Mouse (Mus musculus) CD4-positive, CD25-positive, alpha-beta regulatory T cell, adult 2 months (primary cell): Measurements from ENCODE around the gene Mtap.
A peak's percentile ranks its signal among the peaks of the same experiment; 100 is the strongest.

ENCODE experiments used
- DNase-seq: peaks from one replicate; pipeline ENCODE4 v3.0.0-alpha.2; 2012; ENCODE audit warnings: low read depth, low spot score

Mtap gene

DNA sequence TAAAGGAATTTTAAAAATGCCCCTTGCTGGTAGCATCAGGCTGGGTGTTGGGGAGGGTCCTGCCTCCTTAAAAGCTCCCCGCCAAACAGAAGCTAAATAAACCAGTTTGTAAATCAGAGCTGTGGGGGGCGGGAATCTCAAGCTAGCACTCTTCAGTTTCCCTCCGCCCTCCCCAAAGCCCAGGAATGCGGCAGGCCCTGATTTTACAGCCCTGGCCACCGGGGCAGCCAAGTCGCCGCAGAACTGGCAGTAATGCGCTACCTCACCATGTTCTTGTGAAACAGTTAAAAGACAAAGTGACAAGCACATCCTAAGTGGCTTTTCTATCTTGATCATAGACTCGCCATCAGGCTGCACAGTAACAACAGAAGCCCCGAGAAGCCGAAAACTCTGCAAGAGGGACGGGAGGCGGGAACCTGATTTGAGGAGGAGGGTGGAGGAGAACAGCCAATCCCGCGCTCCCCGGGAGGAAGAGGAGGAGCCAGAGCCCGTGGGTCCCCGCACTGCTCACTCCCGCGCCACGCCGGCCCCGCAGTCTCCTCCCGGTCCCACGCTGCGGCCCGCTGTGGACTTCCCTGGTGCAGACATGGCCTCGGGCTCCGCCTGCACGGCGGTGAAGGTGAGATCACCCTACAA, at the start of gene Mtap:
Mtap (plus strand) TSS at position 217 of the 636 bp plus-strand sequence.
- DNase-seq, result peak; percentile 85

DNA sequence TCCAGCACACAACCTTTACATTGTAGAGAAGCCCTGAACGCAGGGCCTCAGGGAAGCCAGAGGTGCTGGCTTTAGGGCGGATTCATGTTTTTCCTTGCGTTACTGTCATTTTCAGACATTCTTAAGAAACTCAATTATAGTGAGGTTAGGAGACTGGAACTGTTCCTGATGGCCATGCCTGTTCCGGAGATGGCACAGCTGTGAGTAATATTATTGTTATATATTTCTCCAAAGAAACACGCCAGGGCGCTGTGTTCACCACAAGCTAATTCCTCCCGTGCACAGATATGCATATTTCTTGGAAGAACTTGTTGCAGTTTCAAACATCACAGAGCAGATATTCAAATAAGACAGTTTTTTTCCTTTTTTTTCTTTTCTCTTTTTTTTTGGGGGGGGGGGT, 47.8 kb upstream of the Mtap start:
- no peak for DNase-seq

DNA sequence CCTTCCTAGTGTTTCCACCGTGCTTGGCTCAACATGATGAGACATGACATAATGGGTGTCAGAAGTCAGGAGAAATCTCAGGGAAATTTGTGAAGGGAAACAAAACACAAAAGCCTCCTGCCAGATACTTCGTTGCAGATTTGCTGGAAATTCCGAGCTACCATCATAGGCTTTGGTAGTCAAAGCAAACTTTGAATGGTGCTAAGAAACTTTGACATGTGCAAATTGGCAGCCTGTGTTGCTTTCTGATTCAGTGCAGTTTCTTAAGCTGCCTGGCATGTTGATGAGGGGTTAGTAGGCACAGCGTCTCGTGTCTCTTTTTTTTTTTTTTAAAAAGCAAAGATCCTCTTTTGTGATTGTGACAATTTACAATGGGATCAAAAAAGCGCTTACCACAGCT, 46.7 kb upstream of the Mtap start:
- no peak for DNase-seq

DNA sequence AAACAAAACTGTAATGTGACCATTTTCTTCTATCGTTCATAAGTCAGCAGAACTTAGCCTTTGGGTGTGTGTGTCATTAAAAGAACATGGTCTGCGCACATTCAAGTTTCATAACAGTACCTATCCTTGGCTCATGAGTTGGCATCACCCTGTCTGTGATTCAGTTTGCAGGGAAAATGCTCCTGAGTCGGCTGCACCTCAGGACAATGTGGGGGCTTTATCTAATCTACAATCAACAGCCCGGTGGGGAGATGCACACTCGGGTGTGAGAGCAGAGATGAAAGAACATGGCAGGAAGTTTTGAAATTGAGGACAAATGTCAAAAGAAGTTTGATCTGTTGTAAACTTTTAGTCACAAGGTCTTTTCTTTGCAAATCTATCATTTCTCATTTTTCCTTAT, 44.8 kb upstream of the Mtap start:
- DNase-seq, result peak; percentile 1

DNA sequence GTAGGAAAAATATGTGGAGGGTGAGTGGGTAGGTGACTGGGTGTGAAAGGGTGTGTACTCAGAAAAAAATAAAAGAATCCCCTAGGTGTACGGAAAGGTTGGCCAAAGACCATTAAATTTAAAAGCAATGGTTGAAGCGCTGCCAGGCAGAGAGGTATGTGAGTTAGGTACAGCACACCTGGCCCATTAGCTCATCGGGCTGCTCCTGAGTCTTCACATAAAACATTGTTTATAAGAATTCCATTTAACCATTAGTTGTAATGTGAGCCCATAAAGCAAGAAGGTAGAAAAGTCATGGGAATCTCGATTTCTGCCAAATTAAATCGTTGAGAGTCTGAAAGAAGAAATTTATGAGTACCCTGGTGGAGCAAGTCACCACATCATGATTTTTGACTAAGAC, 42.1 kb upstream of the Mtap start:
- no peak for DNase-seq

DNA sequence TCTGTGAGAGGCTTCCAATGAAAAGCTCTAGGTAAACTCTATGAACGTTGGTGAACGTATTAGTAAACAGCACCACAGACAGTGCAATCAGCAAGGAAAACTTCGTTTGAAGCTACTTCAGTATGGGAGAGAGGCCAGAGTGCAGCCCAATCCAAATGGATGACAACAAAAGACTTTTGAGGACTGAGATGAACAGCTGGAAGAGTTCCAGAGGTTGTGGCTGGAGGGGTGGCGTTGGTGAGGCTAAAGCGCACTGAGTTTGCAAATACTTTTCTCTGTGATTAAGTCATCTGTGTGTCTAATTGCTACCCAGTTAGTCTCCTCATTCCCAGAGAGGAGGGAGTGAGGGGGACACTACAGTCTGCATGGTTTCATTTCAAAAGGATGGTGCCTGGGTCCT, 38.7 kb upstream of the Mtap start:
- no peak for DNase-seq

DNA sequence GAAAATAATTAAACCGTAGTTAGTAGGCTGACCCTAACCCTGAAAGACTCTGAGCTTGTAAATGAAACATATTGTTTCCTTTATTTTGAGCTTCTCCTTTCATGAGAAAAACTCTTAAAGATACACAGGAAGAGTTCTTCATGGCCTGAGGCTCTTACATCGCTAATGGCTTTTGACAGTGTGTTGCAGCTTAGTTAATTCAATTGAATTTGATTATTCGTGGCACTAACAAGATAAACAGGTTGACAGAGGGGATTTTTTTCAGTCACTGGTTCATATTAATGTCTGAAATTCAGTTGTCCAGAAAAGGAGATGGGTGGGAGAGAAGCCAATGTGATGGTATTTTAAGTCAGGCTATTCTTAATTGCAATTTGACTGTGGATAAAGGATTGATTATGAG, 35.6 kb upstream of the Mtap start:
- no peak for DNase-seq

DNA sequence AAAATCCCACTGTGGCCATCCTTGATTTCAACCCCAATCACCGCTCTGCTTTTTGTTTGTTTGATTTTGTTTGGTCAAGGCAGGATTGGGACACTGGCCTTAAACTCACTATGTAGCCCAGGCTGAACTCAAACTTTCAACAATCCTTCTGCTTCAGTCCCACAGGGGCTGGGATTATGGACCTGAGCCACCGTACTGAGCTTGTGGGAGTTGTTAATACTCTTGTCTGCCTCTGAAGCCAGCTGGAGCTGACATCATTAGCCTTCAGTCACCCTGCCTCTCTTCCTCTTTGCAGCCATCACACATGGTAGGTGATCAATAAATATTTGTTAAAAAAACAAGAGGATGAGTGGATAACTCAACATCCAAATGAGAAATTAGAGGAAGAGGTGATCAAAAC, 34.6 kb upstream of the Mtap start:
- no peak for DNase-seq

DNA sequence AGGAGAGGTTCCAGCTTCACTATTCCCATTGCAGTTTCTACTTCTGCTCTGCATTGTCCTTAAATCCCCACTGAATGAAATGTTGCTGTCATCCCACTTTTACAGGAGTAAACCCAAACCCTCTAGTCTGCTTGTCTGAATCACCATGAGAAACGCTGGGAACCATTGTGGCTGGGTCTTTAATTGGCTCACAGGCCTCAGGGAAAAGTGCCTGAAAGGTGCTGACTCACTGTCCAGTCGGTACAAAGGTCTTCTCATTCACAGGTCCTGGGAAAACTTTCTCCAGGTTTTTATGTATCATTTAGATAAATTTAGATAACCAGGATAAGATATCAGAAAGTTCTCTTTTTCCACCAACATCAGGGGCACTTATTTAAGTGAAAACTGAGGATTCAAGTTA, 31.4 kb upstream of the Mtap start:
- DNase-seq, result no peak

DNA sequence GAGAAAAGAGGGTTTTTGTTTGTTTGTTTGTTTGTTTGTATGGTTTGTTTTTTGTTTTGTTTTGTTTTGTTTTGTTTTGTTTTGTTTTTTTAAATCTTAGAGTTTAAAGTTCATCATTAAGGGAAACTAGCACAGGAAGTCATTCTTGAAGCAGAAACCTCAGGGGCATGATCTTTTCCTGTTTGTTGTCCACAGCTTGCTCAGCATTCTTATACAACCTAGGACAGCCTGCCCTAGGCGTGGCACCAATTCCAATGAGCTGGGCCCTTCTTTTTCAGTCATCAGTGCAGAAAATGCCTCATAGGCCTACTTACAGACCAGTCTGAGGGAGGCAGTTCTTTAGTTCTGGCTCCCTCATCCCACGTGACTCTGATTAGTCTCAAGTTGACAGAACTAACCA, 30.4 kb upstream of the Mtap start:
- DNase-seq, result no peak

DNA sequence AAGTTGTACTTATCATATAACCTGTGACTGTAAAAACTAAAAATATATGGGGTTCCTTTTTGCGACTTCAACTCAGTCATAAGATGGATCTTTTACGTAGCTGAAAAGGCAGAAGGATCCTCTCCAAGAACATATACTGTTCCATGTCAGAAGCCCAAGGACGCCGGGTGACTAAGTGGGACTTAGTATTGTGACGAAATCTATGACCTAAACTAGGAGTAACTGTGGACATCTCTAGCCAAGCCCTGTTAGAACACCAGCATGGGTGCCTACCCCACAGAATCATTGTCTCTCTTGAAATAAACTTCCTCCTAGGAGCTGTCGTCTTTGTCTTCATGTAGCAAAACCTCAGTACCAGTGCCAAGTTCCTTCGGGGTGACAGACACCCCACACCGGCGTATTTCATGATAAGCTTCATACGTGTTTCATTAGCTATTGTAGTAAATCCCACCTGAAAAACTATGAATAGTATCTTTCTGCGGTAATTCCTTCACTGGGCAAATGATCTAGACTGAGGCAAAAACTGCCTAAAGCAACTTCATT, 24.7 kb upstream of the Mtap start:
- no peak for DNase-seq

DNA sequence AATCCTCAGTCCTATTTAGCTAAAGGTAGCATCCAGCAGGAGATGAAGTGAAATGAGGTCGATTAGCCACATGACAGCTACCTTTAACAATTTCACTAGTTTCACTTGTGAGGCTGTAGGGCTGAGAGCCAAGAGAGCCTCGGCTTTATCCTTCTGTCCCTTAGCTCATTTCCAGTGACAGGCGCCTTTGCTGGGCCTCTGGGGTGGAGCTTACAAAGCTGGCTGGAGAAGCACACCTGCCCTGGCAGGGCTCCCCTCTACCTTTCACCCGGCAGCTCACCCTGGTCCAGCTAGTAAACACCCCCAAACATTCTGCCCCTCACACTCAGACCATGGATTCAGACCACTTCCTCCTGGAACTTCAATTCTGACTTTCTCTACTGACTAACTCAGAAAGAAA, 24.1 kb upstream of the Mtap start:
- no peak for DNase-seq

DNA sequence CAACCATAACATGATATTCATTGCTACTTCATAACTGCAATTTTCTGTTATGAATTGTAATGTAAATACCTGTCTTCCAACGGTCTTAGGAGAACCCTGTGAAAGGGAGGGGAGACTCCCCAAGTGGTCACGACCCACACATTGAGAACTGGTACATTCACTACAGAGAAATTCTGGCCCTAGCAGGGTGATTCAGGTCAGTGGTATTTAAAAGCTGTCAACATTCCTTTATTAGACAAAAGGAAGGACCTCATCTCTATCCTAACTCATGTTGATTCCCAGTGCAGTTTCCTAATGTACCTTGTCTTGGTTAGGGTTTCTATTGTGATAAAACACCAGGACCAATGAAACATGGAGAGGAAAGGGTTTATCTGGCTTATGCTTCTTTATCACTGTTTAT, 20.9 kb upstream of the Mtap start:
- DNase-seq, result no peak

DNA sequence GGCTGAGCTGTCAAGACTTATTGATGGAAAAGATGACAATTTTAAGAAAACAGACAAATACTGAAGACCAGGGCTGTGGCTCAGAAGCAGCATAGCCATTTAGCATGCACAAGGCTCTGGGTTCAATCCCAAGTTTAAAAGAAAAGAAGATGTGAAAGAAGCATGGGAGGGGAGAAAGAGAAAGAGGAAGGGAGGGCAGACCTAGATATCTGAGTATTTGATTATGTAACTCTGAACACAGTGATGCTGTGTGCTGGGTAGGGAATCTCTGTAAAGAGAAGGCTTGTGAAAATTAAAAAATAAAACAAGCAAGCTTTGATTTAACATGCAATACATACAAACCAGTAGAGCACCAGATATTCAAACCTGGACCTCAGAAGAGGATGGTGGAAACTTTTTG, 17.0 kb upstream of the Mtap start:
- no peak for DNase-seq

DNA sequence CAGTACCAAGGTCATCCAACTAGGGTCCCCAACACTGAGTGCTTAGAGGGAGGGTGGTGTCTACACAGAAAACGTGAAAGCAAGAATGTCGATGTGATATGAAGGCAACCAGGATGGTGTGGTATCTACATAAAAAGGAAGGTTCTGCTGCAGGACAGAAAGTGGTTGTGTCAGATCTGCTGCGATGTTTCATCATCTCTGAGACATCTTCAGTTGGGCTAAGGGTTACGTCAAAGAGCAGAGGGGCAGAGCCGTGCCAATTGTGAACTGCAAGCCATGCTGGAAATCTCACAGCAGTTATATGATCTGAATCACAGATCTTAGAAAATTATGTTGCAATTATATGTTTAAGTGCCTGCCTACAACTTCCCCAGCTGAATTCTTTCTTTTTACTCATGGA, 16.6 kb upstream of the Mtap start:
- DNase-seq, result no peak

DNA sequence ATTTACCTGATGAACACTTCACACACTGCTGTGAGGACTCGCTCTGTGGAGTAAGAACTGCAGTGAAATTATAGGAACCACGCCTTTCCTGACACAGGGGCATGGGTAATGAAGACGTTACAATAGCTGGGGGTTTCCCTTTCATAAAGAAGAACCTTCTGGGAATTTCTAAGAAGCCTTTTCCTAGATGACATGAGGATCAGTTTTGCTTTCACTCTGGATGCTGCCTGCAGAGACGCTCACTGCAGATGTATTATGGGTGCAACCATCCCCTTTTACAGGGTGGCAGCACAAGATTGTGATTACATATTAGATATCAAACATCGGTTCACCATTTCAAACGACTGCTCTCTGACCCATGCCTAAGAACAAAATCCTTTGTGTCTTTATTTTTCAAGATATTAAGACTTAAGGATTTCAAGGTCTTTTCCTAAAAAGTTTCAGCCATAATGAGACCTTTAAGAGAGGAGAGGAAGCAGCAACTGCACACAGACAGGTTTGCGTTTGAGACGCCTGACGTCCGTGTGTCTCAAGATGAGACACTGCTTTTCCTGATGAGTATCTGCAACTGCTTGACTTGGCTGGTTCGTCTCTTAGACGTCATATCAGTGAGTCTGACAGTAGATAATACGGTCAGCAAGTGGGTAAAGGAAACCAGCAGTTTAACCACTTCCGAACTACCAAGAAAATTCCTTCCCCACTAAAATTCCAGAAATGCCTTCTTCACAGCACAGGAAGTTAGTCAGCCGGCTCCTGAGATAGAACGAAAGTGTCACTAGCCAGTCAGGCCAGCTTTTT, 13.3 kb upstream of the Mtap start:
- no peak for DNase-seq

DNA sequence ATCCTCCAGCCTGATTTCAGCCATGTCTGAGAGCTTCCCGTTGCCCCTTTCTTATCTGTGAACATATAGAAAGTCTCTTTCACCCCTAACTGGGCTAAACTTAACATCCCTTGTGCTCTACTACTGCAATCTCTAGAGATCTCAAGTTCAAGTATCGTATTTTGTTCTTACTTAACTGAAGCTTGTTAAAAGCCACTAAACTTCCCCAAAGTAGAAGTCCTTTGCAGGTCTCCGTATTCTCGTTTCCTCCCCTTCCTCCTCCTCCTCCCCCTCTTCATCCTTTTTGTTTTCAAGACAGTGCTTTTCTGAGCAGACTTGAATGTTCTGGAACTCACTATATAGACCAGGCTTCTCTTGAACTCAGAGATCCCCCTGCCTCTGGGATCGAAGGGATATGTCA, 9.2 kb upstream of the Mtap start:
- DNase-seq, result no peak

DNA sequence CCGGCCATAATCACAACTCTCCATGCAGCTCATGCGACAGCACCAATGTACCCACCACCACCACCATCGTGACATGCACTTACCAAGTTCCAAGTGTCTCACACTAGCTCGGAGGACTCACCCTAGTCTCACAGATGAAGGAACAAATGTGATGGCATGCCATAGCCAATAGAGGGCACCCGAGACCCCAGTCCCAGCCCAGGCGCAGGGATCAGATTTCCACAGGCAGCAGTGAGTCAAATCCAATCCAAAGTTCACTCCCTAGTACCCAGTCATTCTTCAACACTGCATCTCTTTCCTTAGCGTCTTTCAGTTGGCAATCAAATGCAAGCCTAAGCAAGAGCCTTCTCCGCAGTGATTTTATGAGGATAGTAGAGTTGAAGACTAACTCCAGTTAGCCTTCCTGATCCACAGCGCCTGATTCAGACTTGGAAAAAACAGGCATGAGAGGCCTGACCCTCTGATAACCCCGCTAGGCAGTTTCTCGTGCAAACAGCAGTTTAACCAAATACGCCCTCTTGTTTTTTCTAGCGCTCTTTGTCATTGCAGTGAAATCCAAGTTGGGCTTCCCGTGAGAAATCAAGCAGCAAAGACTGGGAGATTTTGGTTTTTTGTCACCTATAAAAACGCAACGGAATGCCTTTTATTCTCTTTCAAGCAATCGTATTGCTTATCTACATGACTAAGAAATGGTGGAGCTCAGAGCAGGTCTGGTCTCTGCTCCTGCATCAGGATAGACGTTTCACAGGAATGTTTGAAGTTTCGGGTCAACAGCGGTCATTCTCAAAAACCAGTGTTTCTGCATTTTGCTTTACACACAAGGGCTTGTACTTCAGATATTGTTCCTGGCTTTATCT, 8.6 kb upstream of the Mtap start:
- peak; percentile 68 for DNase-seq

DNA sequence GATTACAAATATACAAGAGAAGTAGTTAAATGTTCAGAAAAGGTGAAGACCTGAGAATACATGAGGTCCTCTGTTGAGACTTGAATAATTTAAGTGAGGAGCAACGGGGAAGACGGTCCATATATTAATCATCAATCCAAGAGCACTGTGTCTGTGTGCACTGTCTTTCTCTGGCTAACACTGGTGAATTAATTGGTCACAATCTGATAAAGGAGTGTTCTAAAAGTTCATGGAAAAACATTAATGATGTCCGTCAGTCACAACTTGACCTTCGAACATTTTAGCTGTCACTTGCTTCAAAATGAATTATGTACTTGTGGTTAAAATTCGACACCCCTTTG, 8.0 kb upstream of the Mtap start:
- no peak for DNase-seq

DNA sequence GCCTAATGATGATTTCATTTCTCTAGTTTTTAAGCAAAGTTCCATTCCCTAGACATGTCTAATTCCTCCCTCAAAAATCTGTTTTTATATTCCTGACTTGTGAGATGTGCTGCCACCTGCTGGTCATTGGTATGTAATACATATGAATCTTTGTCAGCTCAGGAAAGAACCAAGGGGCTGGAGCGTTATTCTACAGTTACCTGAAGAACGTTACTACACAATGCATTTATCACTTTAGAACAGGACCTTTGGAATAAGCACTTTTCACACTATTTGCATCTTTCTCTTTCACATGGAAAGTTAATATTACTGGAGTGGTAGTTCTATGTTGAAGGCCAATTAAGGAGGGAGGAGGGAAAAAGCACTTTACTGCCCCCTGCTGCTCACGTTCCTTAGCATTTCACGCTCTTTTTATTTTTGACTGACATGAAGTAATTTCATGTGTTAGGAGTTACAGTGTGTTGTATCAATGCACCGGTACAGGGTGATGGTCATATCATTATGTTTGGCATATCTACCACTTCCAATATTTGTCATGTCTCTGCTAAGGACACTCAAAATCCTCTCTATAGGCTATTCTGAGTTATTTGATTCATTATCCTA, 7.5 kb upstream of the Mtap start:
- DNase-seq, result peak; percentile 88

DNA sequence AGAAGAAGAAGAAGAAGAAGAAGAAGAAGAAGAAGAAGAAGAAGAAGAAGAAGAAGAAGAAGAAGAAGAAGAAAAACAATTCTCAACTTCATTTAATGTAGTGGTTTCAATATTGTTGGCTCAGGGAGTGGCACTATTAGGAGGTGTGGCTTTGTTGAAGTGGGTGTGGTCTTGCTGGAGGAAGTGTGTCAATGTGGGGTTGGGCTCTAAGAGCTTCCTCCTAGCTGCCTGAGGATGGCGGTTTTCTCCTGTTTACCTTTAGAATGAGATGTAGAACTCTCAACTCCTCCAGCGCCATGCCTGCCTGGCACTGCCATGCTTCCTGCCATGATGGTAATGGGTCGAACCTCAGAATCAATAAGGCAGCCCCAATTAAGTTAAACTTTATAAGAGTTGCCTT, 5.1 kb upstream of the Mtap start:
- peak; percentile 28 for DNase-seq

DNA sequence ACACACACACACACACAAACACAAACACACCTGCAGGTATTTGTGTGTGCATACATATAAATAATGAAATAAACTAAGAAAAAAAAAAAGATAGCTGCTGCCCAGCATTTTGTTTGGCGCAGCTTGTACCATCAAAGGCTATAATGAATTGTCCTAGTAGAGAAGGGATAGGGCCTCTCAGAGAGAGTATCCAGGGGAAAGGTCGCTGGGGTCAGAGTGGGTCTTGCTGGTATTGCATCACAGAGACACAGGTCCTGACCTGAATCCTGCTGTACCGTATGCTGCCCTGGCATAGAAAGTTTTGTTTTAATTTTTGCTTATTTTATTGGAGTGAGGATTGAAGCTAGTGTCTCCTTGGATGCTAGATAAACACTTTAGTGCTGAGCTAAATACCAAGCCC, 566 bp upstream of the Mtap start:
- no peak for DNase-seq
